Mouse (Mus musculus) liver, embryonic 11.5 days (tissue): Measurements from ENCODE around the gene Zfyve19. TPM values are rescaled to one million over a fixed set of nuclear protein-coding genes. Genes with fewer than 3 reads are reported as not detected.

Source experiments
- ATAC-seq: fragments of 200-750 bp; cut with Nextera tagmentation; replicated peaks from 2 replicates; pipeline ENCODE4 v1.8.0; 2017; ENCODE audit warnings: moderate number of reproducible peaks, mild to moderate bottlenecking, moderate TSS enrichment, moderate library complexity; ENCODE audit not compliant: low FRiP score
- DNase-seq: peaks from one replicate; pipeline ENCODE4 v3.0.0-alpha.2; 2017; ENCODE audit warnings: low spot score
- H3K27ac ChIP-seq: fragments of 300-500 bp; sonication (generic); 2 replicates; pipeline ENCODE4 v1.5.1; 2014; ENCODE audit warnings: mild to moderate bottlenecking, low read depth, low read length, control low read depth
- H3K27me3 ChIP-seq: fragments of 300-500 bp; sonication (generic); replicated peaks from 2 replicates; pipeline ENCODE4 v1.6.1; 2014; ENCODE audit warnings: low read length, mixed read lengths; ENCODE audit not compliant: control insufficient read depth, insufficient read depth
- H3K36me3 ChIP-seq: fragments of 300-500 bp; sonication (generic); 2 replicates; pipeline ENCODE4 v1.6.1; 2014; ENCODE audit warnings: mild to moderate bottlenecking, low read length, moderate library complexity, mixed read lengths; ENCODE audit not compliant: control insufficient read depth, insufficient read depth
- H3K4me1 ChIP-seq: fragments of 300-500 bp; sonication (generic); replicated peaks from 2 replicates; pipeline ENCODE4 v1.6.1; 2014; ENCODE audit warnings: low read length, mixed read lengths; ENCODE audit not compliant: control insufficient read depth, insufficient read depth
- H3K4me2 ChIP-seq: fragments of 300-500 bp; sonication (generic); 2 replicates; pipeline ENCODE4 v1.6.1; 2014; ENCODE audit warnings: mild to moderate bottlenecking, control low read depth, moderate library complexity
- H3K4me3 ChIP-seq: fragments of 300-500 bp; sonication (generic); 2 replicates; pipeline ENCODE4 v1.5.1; 2014; ENCODE audit warnings: low read depth, low read length, control low read depth
- H3K9ac ChIP-seq: fragments of 300-500 bp; sonication (generic); 2 replicates; pipeline ENCODE4 v1.6.1; 2014; ENCODE audit warnings: low read depth, low read length, control low read depth
- H3K9me3 ChIP-seq: fragments of 300-500 bp; sonication (generic); 2 replicates; pipeline ENCODE4 v1.6.1; 2016; ENCODE audit warnings: low read length, inconsistent platforms, mixed read lengths; ENCODE audit not compliant: control insufficient read depth
- WGBS: fragments of 180-500 bp; shearing (Covaris S2); extraction: QIAGEN DNeasy Blood & Tissue Kit; methylation state at CpG from one replicate; pipeline ENCODE4 v1.1.7; 2014; 5-methylcytosine and 5-hydroxymethylcytosine counted together
- polyA plus RNA-seq: library from polyadenylated mRNA; unstranded; fragments of >200 nt; fragmentation: Nextera tagmentation; extraction: Ambion mirVana; gene quantifications from 2 replicates; pipeline ENCODE4 v1.2.1, GENCODE M21; 2014

The Zfyve19 gene
- polyA plus RNA-seq, 1 experiment from 2014 or later, result 48.5 TPM

DNA sequence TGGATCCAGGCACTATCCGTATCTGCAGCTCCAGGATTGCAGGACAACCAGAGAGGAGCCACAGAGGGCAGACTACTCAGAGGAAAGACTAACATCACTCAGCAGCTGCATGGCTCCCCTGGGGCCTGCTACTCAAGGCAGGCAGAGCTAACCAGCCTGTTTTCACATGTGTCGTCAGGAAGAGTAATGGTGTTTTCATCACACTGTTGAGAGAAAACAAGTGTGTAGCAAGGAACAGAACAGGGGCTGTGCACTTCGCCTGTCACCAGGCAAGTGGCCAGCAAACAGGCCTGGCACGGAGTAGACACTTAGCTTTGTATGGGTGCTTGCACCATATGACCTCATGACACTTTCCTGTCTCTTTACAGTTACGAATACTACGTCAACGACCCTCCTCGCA is 36.8 kb upstream of the Zfyve19 start:
- H3K4me1 ChIP-seq, result peaks cover 35% of the 10 kb centered on the region
- peaks cover 3% of the 10 kb centered on the region; the same call in 1 of the 2 replicates for H3K36me3 ChIP-seq
- H3K4me3 ChIP-seq, result no peak overlapping the region
- no peak overlapping the region for H3K4me2 ChIP-seq
- H3K27ac ChIP-seq, result no peak overlapping the region
- H3K9ac ChIP-seq, result no peak overlapping the region
- WGBS, result 73% methylated on average over 8 of the region's 8 CpGs
- ATAC-seq (no peak), DNase-seq (no peak)
- H3K27me3 ChIP-seq, result peaks cover 15% of the 10 kb centered on the region
- no peaks in the 10 kb centered on the region for H3K9me3 ChIP-seq

DNA sequence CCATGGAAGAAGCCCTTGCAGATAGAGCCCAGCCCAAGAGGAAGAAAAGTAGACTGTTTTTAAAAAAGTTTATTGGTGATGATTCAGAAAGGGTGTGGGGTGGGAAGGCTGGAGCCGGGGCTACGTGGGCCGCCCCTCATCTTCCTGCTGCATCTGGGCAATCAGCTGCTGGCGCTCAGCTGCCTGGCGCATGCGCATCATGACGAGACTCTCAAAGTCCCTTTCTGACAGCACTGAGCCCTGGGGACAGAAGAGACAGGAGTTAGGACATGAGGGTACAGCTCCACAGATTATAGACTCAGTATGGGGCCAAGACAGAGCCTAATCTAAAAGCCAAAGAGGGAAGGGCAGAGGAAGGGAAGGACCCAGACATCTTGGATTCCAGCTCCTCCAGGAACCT is 36.0 kb upstream of the Zfyve19 start:
- Histone ChIP-seq H3K36me3 (peaks cover 3% of the 10 kb centered on the region; the same call in 1 of the 2 replicates), H3K9me3 (no peaks in the 10 kb centered on the region), H3K4me3 (no peak overlapping the region), H3K4me2 (0 out of 2 replicates have a peak overlapping the region, but pooled peaks have one; percentile 17), H3K4me1 (peaks cover 28% of the 10 kb centered on the region), H3K27ac (peak overlapping the region; percentile 49; the same call in 1 of the 2 replicates), H3K9ac (no peak overlapping the region), H3K27me3 (peaks cover 8% of the 10 kb centered on the region)
- ATAC-seq, result no peak
- DNase-seq, result no peak
- 77% methylated on average over 7 of the region's 7 CpGs for WGBS

- H3K4me3 ChIP-seq, result no peak overlapping the region
- peak; percentile 69 for DNase-seq
- peak overlapping the region; percentile 49; the same call in 1 of the 2 replicates for H3K27ac ChIP-seq
- no peaks in the 10 kb centered on the region for H3K9me3 ChIP-seq
- peaks cover 3% of the 10 kb centered on the region; the same call in 1 of the 2 replicates for H3K36me3 ChIP-seq
- H3K27me3 ChIP-seq, result peaks cover 2% of the 10 kb centered on the region
- H3K4me2 ChIP-seq, result peak overlapping the region; percentile 48
- ATAC-seq, result peak; percentile 70
- H3K9ac ChIP-seq, result no peak overlapping the region
- 11% methylated on average over 13 of the region's 13 CpGs for WGBS
- peaks cover 28% of the 10 kb centered on the region for H3K4me1 ChIP-seq
These were observed 35.4 kb upstream of the Zfyve19 start for GRCm38 (mm10) chr2:119172862-119173576.

- 58% methylated on average over 8 of the region's 8 CpGs for WGBS
These were observed 34.3 kb upstream of the Zfyve19 start, which contains the start of gene Gm14137 for GRCm38 (mm10) chr2:119173991-119174651. TSS of gene Gm14137 (plus strand) at chr2:119174509.

DNA sequence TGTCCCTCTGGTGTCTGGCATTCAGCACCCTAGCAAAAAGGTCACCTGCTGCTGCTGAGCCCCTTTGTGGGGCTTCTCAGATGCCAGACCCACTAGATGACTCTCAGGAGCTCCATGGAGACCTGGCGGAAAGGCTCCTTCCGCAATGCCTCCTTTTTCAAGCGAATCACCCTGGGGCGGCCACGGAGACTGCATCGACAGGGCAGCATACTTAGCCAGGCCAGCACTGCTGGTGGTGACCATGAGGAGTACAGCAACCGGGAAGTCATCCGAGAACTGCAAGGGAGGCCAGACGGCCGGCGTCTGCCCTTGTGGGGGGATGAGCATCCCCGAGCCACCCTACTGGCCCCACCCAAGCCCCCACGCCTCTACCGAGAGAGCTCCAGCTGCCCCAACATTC is 33.6 kb upstream of the Zfyve19 start:
- H3K36me3 ChIP-seq, result peaks cover 10% of the 10 kb centered on the region; the same call in 1 of the 2 replicates
- ATAC-seq (no peak), DNase-seq (no peak)
- no peak overlapping the region for H3K9ac ChIP-seq
- H3K4me2 ChIP-seq, result no peak overlapping the region
- no peak overlapping the region for H3K4me3 ChIP-seq
- H3K9me3 ChIP-seq, result no peaks in the 10 kb centered on the region
- no peak overlapping the region for H3K27ac ChIP-seq
- no peaks in the 10 kb centered on the region for H3K27me3 ChIP-seq
- peaks cover 28% of the 10 kb centered on the region for H3K4me1 ChIP-seq
- 74% methylated on average over 14 of the region's 14 CpGs for WGBS

More at GRCm38 (mm10) chr2:119173991-119174651, 34.3 kb upstream of the Zfyve19 start, which contains the start of gene Gm14137:
- Histone ChIP-seq H3K4me2 (peak within 1 kb of the TSS; percentile 48), H3K4me3 (no peak within 1 kb of the TSS), H3K36me3 (peaks cover 6% of the 10 kb centered on the region; the same call in 1 of the 2 replicates), H3K9ac (no peak within 1 kb of the TSS), H3K27ac (no peak within 1 kb of the TSS), H3K9me3 (no peaks in the 10 kb centered on the region), H3K4me1 (peaks cover 28% of the 10 kb centered on the region), H3K27me3 (no peaks in the 10 kb centered on the region; the same call in 1 of the 2 replicates)
- DNase-seq, result no peak
- ATAC-seq, result no peak

GRCm38 (mm10) chr2:119175614-119176013 is 32.8 kb upstream of the Zfyve19 start:
- H3K4me3 ChIP-seq, result no peak overlapping the region
- no peak overlapping the region for H3K27ac ChIP-seq
- H3K27me3 ChIP-seq, result no peaks in the 10 kb centered on the region
- ATAC-seq (no peak), DNase-seq (no peak)
- peaks cover 10% of the 10 kb centered on the region; the same call in 1 of the 2 replicates for H3K36me3 ChIP-seq
- no peak overlapping the region for H3K9ac ChIP-seq
- no peaks in the 10 kb centered on the region for H3K9me3 ChIP-seq
- H3K4me1 ChIP-seq, result peaks cover 28% of the 10 kb centered on the region
- no peak overlapping the region for H3K4me2 ChIP-seq
- WGBS, result 62% methylated on average over 6 of the region's 6 CpGs

DNA sequence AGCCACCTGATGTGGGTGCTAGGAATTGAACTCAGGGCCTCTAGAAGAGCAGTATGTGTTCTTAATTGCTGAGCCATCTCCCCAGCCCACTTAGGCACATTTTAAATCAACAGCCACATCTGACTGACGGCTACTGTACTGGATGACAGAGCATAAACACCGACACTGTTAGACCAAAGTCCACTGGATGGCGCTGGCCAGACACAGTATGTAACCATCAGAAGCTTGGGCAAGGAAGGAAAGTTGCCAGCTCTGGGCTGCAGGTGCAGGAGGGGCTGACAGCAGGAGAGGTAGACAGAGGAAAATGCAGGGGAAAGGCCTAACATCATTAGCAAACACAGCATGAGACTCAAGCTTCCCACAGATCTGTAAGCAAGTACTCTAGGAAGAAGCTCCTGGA is 31.7 kb upstream of the Zfyve19 start:
- H3K36me3 ChIP-seq, result peaks cover 10% of the 10 kb centered on the region; the same call in 1 of the 2 replicates
- 57% methylated on average over 3 of the region's 3 CpGs for WGBS
- no peak overlapping the region for H3K27ac ChIP-seq
- no peak overlapping the region for H3K9ac ChIP-seq
- peaks cover 28% of the 10 kb centered on the region for H3K4me1 ChIP-seq
- no peak overlapping the region for H3K4me2 ChIP-seq
- no peaks in the 10 kb centered on the region for H3K9me3 ChIP-seq
- ATAC-seq, result no peak
- no peak for DNase-seq
- no peak overlapping the region for H3K4me3 ChIP-seq
- no peaks in the 10 kb centered on the region for H3K27me3 ChIP-seq

- H3K27me3 ChIP-seq, result no peaks in the 10 kb centered on the region
- 85% methylated on average over 5 of the region's 5 CpGs for WGBS
- no peak for ATAC-seq
- no peaks in the 10 kb centered on the region for H3K9me3 ChIP-seq
- H3K4me1 ChIP-seq, result peaks cover 22% of the 10 kb centered on the region
- 0 out of 2 replicates have a peak, but pooled peaks cover 7% of the 10 kb centered on the region for H3K36me3 ChIP-seq
- no peak for DNase-seq
- no peak overlapping the region for H3K27ac ChIP-seq
- H3K4me3 ChIP-seq, result no peak overlapping the region
- no peak overlapping the region for H3K9ac ChIP-seq
- H3K4me2 ChIP-seq, result no peak overlapping the region
These were observed 31.0 kb upstream of the Zfyve19 start for GRCm38 (mm10) chr2:119177384-119177939.
